Mouse (Mus musculus) embryonic fibroblast, embryonic 13.5 days (primary cell): Measurements from ENCODE around the gene Pum1.

Experiments
- CTCF ChIP-seq: IDR thresholded peaks from 2 replicates; pipeline ENCODE4 v1.5.1; 2011; ENCODE audit warnings: mild to moderate bottlenecking, control low read depth, low read length, moderate library complexity, borderline replicate concordance; ENCODE audit not compliant: insufficient read depth
- POLR2A ChIP-seq: IDR thresholded peaks from 2 replicates; pipeline ENCODE4 v1.6.1; 2011; ENCODE audit warnings: low read depth, mild to moderate bottlenecking, control low read depth, low read length, moderate library complexity

DNA sequence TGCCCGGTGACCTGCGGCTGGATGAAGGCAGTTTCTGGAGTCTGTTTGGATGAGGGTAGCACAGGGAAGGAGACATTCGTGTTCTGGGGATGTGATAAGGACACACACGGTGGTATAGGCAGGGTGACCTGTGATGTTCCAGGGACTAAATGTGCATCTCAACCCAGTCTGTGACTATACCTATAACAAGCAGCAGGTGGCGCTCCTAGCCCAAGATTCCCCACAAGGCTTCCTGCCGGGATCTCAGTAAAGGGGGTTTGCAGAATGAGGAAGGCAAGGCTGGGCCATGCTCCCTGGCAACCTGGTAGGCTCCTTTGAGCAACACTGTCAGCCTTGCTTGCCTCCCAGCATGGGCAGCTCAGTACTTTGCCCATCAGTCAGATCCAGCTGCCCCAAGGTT is 127.1 kb downstream of the Pum1 start:
- TF ChIP-seq CTCF = peak; percentile 66
- TF ChIP-seq POLR2A = no peak
